In the genomic region with DNA sequence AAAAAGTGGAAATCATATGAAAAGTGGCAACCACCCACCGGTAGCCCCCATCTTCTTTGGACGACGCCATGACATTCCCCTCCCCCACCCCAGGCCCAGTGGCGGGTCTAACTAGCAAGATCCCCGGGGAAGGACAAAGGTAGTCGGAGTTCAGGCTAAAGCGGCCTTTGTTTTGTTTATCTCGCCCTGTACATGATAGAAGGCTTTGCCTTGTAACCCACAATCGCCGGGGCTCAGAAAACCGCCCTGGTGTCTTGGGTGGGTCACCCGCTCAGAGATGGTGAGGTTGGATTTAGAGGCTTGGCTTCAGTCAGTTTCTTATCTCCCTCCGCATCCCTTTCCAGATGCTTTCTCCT, we compare ENCODE assay signal across 8 mouse cellular contexts. TPM values are rescaled to one million over a fixed set of nuclear protein-coding genes. Genes with fewer than 3 reads are reported as not detected.
DNase-seq lines count a peak whose midpoint lies in the region; ATAC-seq and TF ChIP-seq lines count a peak whose summit lies in the region.

No protein-coding gene starts in this region.

- no peaks in the 10 kb centered on the region for H3K36me3 ChIP-seq in heart, embryonic 11.5 days (ENCODE audit: control insufficient read depth, insufficient read depth, low read length)
- H3K36me3 ChIP-seq in embryonic facial prominence, embryonic 12.5 days: no peaks in the 10 kb centered on the region
- H3K36me3 ChIP-seq in limb, embryonic 10.5 days: no peaks in the 10 kb centered on the region
- no peaks in the 10 kb centered on the region for H3K36me3 ChIP-seq in midbrain, postnatal 0 days (ENCODE audit: insufficient read depth, low read length)

- intact Hi-C loops in heart, postnatal 14 days (cut with DNase I): no loop called here

- DNase-seq in heart, postnatal 14 days: no peak
- DNase-seq in limb, embryonic 10.5 days (ENCODE audit: low spot score): no peak
- no peak for DNase-seq in midbrain, postnatal 0 days (ENCODE audit: low spot score)
- DNase-seq in cerebellum, adult 18-20 months: no peak
- no peak for DNase-seq in thymus, postnatal 14 days

- H3K9me3 ChIP-seq in heart, embryonic 11.5 days (replicated peaks; ENCODE audit: control insufficient read depth, low read length): no peaks in the 10 kb centered on the region
- H3K9me3 ChIP-seq in embryonic facial prominence, embryonic 12.5 days: no peaks in the 10 kb centered on the region
- no peaks in the 10 kb centered on the region for H3K9me3 ChIP-seq in limb, embryonic 10.5 days (replicated peaks)
- no peaks in the 10 kb centered on the region for H3K9me3 ChIP-seq in midbrain, postnatal 0 days (ENCODE audit: low read length)

- no peak overlapping the region for H3K27ac ChIP-seq in heart, embryonic 11.5 days (ENCODE audit: low read depth, low read length)
- H3K27ac ChIP-seq in embryonic facial prominence, embryonic 12.5 days: no peak overlapping the region
- H3K27ac ChIP-seq in limb, embryonic 10.5 days: peak overlapping the region; percentile 65
- H3K27ac ChIP-seq in midbrain, postnatal 0 days (ENCODE audit: low read depth, low read length): no peak overlapping the region

- H3K27me3 ChIP-seq in heart, embryonic 11.5 days (ENCODE audit: control insufficient read depth, insufficient read depth, low read length): no peaks in the 10 kb centered on the region
- H3K27me3 ChIP-seq in embryonic facial prominence, embryonic 12.5 days: peaks cover 13% of the 10 kb centered on the region; the same call in 1 of the 2 replicates
- H3K27me3 ChIP-seq in limb, embryonic 10.5 days (ENCODE audit: low read depth, poor library complexity, severe bottlenecking): peaks cover 14% of the 10 kb centered on the region
- H3K27me3 ChIP-seq in midbrain, postnatal 0 days (ENCODE audit: insufficient read depth, low read length): no peaks in the 10 kb centered on the region

- peak overlapping the region; percentile 60 for H3K4me2 ChIP-seq in heart, embryonic 11.5 days
- H3K4me2 ChIP-seq in embryonic facial prominence, embryonic 12.5 days (replicated peaks): peak overlapping the region; percentile 41
- peak overlapping the region; percentile 28 for H3K4me2 ChIP-seq in midbrain, postnatal 0 days (ENCODE audit: low read depth, low read length, poor library complexity, severe bottlenecking)

- peaks cover 7% of the 10 kb centered on the region; the same call in 1 of the 2 replicates for H3K4me1 ChIP-seq in heart, embryonic 11.5 days (ENCODE audit: control insufficient read depth, insufficient read depth, low read length)
- H3K4me1 ChIP-seq in embryonic facial prominence, embryonic 12.5 days: 0 out of 2 replicates have a peak, but pooled peaks cover 8% of the 10 kb centered on the region
- peaks cover 10% of the 10 kb centered on the region; the same call in 1 of the 2 replicates for H3K4me1 ChIP-seq in limb, embryonic 10.5 days
- H3K4me1 ChIP-seq in midbrain, postnatal 0 days (ENCODE audit: insufficient read depth, low read length): no peaks in the 10 kb centered on the region

- no peak for TF ChIP-seq CTCF in midbrain, postnatal 0 days (IDR thresholded peaks at IDR 0.05)

- whole genome bisulfite sequencing in heart, embryonic 11.5 days (ENCODE audit: insufficient replicate concordance): 5% methylated on average over 13 of the region's 13 CpGs
- WGBS in embryonic facial prominence, embryonic 12.5 days: 9% methylated on average over 13 of the region's 13 CpGs
- 15% methylated on average over 13 of the region's 13 CpGs for WGBS in limb, embryonic 10.5 days
- WGBS in midbrain, postnatal 0 days: 9% methylated on average over 13 of the region's 13 CpGs

- no peak for ATAC-seq in heart, embryonic 11.5 days (replicated peaks; ENCODE audit: insufficient number of reproducible peaks, low FRiP score, low TSS enrichment)
- ATAC-seq in embryonic facial prominence, embryonic 12.5 days (ENCODE audit: insufficient number of reproducible peaks, insufficient read depth, low FRiP score, low TSS enrichment): no peak
- ATAC-seq in midbrain, postnatal 0 days (ENCODE audit: low FRiP score): no peak
- no peak for ATAC-seq in erythroblast, adult 5-6 weeks (replicated peaks; ENCODE audit: low FRiP score, poor library complexity, severe bottlenecking)

- peak overlapping the region; percentile 26 for H3K4me3 ChIP-seq in heart, embryonic 11.5 days (ENCODE audit: low read depth, low read length)
- H3K4me3 ChIP-seq in embryonic facial prominence, embryonic 12.5 days: 0 out of 2 replicates have a peak overlapping the region, but pooled peaks have one; percentile 7
- H3K4me3 ChIP-seq in limb, embryonic 10.5 days: peak overlapping the region; percentile 24
- no peak overlapping the region for H3K4me3 ChIP-seq in midbrain, postnatal 0 days (ENCODE audit: low read depth, low read length)

- peak overlapping the region; percentile 52 for H3K9ac ChIP-seq in heart, embryonic 11.5 days (ENCODE audit: low read depth, low read length)
- no peak overlapping the region for H3K9ac ChIP-seq in embryonic facial prominence, embryonic 12.5 days
- no peak overlapping the region for H3K9ac ChIP-seq in midbrain, postnatal 0 days (replicated peaks; ENCODE audit: low read length, poor library complexity, severe bottlenecking)

RNA-seq across cellular contexts. Expression of a gene that starts 54.4 kb away (rescaled TPM):
- 17.4 and 17.5 TPM in 2 replicates for polyA plus RNA-seq in heart, embryonic 11.5 days (2014; fragmentation: Nextera tagmentation; extraction: Ambion mirVana)
- total RNA-seq in heart, postnatal 14 days (2021): 10 to 100 TPM; 11.3 to 11.5 TPM
- 29.8 and 31.5 TPM in 2 replicates for polyA plus RNA-seq in embryonic facial prominence, embryonic 12.5 days (2016; fragmentation: Nextera tagmentation; extraction: Ambion mirVana)
- polyA plus RNA-seq in limb, embryonic 10.5 days (2016; fragmentation: Nextera tagmentation; extraction: Ambion mirVana): 31.2 and 32.4 TPM in 2 replicates
- 31.2 and 35.5 TPM in 2 replicates for total RNA-seq in midbrain, postnatal 0 days (2014; rRNA removed)
- 19.0 and 22.1 TPM in 2 replicates for polyA plus RNA-seq in midbrain, postnatal 0 days (2015; fragmentation: Nextera tagmentation; extraction: Ambion mirVana)
- 1.2 and 5.4 TPM in 2 replicates for total RNA-seq in erythroblast, adult 5-6 weeks (2015; ENCODE audit: low replicate concordance)
- total RNA-seq in erythroblast, adult 5-6 weeks (2017; ENCODE audit: low replicate concordance): 4.5 and 5.8 TPM in 2 replicates
